Mouse (Mus musculus): ENCODE measurements around the gene Man2b2.

Man2b2 gene

DNA sequence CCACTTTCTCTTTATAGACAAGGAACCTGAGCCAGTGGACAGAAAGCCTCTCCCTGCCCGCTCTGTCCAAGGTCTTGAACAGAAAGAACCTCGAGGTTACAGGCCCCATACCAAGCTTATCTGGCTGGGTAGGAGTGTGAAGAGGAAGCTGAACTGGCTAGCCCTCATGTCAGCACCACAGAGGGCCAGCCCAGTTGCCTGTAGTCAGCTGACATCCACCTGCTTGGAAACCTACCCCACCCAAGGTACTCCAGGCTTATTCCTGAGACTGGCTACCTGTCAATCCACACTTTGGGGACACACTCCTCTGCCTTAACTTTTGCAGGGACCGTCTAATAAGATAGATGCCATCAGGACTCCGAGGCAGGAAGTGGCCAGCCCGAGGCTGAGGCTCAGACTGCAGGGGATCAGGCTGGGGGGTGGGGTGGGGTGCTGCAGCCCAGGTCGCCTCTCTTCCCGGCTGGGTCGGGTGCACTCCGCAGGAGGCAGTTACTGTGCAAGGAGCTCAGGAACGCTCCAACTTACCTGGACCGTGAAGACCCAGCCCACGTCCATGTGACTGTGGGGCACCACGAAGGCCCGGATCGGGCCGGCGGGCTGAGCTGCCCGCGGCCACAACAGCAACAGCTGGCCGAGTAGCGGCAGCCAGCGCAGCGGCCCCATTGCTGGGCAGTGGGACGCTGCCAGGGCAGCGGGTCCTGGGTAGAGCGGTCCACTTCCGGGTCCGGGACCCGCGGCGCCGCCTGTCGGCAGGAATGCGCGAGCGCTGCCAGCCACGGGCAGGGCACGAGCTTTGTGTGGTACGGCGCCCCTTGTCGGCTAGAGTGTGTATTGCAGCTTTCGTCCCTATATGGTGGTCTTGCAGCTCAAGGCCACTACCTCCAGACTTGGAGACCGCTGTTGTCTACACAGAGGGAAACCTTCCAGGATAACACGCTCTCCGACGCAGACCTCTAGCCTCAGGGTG lies at the start of gene Man2b2:
Gene Man2b2 (minus strand): TSS at position 741 of the 967 bp plus-strand sequence.
- peak; percentile 78 for DNase-seq (ENCODE audit: low spot score)

DNA sequence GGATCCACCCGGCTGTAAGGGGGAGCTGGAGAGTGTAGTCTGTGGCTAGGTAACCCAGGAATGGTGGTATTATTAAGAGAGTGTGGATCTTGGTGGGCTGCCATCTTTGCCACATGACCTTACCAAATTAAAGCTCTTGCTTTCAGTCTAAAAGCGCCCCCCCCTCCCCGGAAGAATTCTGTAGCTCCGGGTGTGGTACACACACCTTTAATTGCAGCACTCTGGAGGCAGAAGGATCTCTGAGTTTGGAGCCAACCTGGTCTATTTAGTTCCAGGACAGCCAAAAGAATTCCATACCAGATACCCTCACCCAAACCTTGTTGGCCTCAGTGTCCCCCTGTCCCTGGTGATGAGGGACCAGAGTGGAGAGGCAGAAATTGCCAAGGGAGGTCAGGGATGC lies 48.3 kb upstream of the Man2b2 start:
- no peak for DNase-seq (ENCODE audit: low spot score)

DNA sequence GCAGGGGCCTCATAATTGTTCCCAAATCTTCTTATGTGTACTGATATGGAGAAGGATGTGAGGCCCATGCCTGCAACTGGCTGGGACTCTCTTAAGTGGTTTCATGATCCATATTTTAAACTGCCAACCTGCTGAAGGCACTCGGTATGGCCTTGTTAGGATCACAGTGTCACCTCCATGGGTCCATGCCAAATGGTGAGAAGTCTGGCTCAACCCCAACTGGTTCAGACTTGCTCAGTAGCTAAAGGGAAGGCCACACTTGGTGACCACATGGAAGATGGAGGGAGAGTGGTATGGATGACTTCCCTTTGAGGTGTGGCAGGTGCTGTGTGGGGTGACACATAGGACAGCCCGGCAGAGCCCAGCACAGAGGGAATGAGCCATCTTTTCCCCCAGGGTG lies 47.2 kb upstream of the Man2b2 start:
- no peak for DNase-seq (ENCODE audit: low spot score)

DNA sequence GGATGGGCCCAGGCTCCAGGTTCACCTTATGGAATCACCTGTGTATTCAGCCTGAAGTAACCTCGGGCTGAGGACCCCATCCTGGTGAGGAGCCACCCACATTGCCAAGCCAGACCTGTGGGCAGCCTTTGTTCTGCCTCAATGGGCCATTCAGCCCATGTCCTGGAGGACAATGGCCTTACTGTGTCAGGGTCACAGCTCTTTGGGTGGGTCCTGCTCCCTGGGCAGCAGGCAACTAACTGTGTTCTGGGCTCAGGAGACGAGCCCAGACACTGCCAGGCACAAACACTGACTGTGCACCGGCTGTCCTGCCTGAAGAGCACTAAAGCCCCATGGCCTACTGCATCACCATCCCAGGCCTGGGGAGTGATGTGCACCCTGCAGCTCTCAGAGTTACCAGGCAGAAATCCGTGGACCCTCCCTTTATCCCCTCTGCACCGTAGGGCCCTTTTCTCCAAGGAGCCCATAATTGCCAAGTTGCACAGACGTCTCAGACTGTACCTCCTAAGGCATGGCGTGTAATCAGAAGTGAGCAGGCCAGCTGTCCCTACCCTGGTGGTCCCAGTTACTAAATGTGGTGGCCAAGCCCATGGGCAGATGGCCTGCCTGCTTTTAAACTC lies 46.4 kb upstream of the Man2b2 start:
- no peak for DNase-seq (ENCODE audit: low spot score)

DNA sequence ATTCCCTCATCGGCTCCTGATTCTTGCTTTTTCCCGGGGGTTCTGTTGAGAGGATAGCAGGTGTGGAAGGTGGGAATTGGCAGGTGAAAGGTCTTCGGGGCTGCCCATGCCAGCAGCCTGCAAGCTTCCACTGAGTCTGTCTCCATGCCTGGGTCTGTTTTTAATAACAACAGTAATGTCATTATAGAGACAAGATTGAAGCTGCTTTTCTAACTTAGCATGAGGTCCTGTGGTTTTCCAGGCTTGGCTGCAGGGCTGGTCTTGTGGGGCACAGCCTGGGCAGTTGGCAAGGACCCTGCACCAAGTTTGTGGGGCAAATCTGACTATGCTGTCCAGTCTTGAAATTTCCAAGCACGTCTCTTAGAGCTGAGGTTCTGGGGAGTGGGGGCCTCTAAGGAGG lies 45.5 kb upstream of the Man2b2 start:
- no peak for DNase-seq (ENCODE audit: low spot score)

DNA sequence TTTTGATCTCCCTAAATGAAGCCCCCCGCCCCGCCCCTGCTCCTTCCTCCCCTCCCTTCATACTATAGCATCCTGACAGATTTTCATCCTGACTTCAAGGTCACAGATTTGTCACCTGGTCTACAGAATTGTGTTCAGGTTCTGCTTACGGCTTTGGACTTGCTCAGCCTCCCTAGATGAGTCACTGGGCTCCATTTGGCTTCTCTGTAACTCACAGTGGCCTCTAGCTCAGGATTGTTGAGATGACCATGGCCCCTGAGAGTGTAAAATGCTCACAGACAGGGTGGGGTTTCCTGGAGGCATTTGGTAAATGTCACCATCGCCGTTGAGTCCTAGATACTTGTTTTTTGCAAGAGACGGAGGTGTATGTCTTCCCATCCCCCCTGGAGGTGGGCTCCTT lies 40.5 kb upstream of the Man2b2 start:
- DNase-seq (ENCODE audit: low spot score), result no peak

DNA sequence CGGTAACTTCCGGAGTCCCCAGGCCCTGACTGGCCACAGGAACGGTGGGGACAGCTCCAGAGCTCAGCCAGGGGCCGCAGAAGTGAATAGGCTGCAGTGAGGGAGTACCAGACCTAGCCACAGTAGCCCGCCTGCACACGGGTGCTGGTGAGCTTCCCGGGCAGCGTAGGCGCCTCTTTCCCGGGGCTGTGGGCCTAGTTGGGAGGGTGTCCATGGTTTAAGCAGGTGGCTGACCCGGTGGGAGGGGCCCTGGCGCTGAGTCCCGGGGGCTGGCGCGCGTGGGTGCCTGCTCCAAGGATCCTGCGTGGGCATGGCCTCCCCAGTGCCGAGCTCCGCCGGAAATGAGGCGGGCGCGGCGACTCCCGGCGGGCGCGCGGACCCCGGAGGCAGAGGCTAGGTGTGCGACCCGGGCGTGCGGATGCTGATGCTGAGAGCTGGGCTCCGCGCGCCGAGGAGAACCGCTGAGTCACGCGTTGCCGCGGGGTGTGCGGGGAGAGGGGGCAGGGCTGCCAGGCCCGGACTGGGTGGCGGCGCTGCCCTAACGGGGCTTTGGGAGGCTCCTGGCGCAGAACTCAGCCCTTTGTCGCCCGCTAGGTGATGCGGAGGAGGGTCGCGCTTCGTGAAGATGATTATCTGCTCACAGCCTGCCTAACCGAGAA lies 39.3 kb upstream of the Man2b2 start:
- DNase-seq (ENCODE audit: low spot score), result no peak

DNA sequence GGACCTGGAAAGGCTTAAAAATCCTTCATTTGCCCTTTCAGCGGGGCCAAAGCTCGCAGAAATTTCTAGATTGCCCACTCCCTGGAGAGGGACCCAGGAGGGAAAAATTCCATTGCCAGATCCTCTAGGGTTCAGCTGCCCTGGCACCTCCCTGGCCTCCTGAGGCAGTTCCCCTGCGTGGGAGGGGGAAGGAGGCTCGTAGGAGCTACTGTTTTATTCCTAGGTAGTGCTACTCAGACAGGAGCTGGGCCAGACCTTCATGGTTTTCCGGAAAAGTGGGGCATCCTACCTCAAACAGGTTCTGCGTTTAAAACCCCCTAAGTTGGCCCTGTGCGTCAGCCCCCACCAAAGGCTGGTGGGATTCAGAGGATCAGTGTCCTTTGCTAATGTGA lies 38.7 kb upstream of the Man2b2 start:
- no peak for DNase-seq (ENCODE audit: low spot score)

DNA sequence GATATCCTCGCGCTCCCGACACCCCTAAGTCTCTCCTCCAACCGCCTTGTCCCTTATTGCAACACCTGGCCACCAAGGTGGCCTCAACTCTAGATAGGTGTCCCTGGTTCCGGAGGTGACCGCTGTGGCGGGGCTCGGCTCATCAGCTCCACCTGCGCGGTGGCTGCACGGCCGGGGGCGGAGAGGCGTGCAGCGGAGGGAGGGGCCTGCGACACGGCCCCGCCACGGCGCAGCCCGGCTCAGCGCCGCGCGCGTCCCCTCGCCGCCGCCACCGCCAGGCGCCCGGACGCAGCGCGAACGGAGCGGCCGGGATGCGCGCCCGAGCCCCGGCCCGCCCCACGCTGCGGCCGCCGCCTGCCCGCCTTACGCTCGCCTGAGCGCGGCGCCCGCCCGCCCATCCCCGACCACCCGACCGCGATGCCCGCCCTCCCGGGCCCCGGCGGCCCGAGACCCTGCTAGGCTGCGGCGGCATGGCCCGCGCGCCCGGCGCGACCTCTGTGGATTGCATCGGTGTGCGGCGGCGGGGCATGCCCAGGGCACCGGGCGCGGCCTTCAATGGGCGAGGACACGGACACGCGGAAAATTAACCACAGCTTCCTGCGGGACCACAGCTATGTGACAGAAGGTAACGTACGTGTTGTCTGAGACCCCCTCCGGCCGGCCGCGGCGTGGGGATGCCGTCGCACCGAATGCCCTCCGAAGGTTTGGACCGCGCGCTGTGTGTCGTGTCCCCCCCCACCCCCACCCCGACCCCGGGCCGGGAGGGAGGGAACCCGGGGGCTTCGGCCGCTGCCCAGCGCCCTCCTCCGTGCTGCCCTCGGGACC lies 38.0 kb upstream of the Man2b2 start, which contains the start of gene Ppp2r2c:
Gene Ppp2r2c (plus strand): TSS at position 248 of the 825 bp plus-strand sequence.
- DNase-seq (ENCODE audit: low spot score), result no peak

DNA sequence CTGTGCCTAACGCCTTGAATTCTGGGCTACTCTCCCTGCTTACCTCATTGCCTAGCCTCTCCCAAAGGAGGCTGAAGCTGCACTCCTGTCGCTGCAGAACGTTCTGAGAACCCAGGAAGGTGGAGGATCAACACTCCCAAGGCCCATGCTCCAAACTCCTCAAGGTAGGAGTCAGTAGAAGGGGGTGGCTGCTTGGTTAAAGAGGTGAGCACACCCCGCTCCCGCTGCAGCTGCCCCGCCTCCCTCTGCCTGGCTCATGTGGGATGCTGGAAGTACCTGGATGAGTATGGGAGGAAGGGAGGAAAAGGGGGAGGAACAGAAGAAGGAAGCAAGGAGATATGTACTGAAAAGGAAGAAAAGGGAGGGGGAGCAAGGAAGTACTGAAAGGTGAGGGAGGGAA lies 37.1 kb upstream of the Man2b2 start:
- DNase-seq (ENCODE audit: low spot score), result no peak

DNA sequence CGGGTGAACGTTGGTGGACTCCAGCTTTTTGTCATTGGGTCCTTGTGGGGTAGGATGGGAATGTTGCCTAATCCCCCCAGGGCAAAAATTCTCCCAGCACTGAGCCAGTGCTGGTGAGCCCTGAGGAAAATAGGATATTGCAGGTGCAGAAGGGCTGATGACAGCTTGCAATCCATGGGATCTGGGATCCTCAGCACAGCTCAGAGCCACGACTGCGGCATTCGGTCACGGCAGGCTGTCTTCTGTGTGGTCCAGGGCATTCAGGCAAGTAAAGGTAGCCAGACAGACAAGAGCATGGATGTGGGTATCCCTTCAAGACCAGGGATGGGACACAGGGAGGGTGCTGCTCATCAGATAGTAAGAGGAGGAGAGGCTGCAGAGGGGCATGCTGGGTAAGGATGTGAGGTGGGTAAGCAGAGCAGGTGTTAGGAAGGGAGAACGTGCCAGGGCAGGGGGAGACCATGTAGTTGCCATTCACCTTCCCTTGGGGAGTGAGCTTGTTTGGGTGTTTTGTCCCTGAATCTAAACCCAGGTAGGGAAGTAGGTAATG lies 36.3 kb upstream of the Man2b2 start:
- DNase-seq (ENCODE audit: low spot score), result no peak

DNA sequence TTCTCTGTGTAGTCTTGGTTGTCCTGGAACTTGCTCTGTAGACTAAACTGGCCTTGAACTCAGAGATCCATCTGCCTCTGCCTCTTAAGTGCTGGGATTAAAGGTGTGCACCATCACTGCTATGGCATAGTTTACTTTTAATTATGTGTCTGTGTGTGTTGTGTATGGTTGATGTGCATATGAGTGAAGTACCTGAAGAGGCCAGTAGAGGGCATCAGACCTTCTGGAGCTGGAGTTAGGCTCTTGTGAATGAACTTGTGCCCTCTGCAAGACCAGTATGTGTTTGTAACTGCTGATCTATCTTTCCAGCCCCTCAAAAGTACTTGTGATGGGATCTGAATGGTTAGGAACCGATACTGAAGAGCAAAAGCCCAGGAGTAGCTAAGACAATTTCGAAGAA lies 30.6 kb upstream of the Man2b2 start:
- DNase-seq (ENCODE audit: low spot score), result no peak

DNA sequence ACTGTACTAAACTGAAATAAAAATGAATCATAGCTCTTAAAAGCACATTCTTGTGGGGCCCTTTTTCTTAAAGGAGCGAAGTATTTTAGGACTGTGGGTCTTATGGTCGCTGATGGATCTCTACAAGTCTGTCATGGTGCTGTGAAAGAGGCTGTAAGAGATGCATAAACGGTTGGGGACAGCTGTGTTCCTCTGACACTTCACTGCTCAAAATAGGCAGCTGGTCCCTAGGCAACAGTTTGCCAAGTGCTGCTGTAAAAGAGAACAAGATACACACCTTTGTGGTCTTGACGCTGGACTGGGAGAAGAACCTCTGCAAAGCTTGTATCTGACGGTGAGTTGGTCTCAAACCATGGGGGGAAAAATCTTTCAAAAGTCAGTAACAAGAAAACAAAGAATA lies 27.1 kb upstream of the Man2b2 start:
- DNase-seq (ENCODE audit: low spot score), result no peak

DNA sequence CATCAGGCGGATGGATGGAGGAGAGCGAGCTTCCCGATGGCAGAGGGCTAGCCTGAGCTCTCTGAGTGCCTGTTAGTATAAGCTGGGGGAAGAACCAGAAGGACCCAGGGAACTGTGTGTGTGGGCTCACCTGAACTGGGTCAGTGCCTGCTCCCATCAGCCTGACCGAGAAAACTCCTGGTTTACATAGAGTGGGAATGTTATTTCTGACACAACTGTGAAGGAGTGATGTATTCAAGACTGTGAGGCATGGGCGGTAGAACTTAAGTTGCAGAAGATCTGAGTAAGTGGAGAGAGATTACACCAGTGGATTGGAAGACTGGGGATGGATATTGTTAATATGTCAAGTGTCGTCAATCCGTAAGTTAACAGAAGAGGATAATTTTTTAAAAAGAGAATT lies 26.1 kb upstream of the Man2b2 start:
- no peak for DNase-seq (ENCODE audit: low spot score)

DNA sequence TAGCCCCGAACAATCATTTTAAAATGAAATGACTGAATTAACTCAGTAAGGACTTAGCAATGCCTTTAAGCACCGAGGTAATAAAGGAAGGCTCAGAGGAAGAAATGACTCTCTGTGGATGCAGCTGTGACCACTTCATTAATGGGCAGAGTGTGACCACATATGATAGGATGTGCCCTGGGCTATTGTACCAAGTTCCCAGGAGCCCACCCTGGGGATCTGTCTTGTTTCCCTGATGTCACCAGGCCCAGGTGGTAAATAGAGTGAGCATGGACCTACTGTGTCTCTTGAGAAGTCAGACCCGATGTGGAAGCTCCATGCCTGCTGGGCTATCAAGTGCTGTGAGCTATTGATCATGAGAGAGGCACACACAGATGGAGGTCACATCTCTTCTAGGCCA lies 24.7 kb upstream of the Man2b2 start:
- DNase-seq (ENCODE audit: low spot score), result no peak

DNA sequence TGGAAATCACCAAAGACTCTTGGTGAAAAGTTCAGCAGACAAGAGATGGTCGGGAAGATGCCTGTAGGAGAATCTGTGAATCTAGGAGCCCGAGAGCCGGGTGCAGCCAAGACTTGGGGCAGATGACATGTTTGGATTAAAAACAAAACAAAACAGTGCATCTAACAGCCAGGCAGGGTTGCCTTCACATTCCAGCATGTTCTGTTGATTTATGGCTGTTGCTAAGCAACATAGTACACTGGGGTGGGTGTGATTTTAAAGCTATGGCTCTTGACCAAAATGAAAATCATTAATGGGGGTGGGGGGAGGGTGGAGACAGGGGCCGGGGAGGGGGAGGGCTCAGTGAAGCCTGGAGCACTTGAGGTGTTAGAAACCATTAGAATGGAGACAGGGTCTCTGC lies 21.1 kb upstream of the Man2b2 start:
- no peak for DNase-seq (ENCODE audit: low spot score)

DNA sequence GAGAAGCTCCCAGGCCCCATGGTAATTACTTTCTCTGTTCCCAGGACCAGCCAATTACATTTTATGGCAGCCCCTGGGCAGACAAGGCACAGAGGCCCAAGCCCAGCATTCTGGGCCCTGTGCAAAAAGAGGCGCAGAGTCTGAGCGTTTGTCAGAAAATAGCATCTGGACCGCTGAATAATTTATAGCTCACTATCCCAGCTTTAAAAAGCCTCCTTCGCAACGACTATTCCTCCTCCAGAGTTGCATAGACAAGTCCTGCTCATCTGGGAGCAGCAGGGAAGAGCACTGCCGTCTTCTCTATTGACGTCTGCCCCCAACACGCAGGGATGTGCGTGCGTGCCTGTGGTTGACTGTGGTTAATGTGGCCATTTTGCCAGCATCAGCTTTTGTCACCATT lies 14.0 kb upstream of the Man2b2 start:
- DNase-seq (ENCODE audit: low spot score), result no peak

DNA sequence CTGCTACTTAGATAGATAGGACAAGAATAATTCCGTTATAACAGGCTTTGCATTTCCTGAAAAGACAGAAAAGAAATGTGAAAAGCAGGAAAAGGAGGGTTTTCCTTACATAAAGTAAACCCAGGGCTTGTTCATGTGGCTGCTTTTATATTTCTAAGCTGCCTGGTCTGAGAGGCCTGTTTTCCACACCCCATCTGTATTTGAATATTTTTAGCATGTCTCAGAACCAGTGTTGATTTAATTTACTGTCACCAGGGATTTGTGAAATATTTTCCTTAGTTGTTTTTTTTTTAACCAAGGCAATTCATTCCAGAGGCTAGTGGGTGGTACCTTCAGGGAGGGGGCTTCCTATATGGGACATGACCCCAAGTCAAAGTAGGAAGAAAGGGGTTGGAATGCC lies 11.2 kb upstream of the Man2b2 start:
- no peak for DNase-seq (ENCODE audit: low spot score)

DNA sequence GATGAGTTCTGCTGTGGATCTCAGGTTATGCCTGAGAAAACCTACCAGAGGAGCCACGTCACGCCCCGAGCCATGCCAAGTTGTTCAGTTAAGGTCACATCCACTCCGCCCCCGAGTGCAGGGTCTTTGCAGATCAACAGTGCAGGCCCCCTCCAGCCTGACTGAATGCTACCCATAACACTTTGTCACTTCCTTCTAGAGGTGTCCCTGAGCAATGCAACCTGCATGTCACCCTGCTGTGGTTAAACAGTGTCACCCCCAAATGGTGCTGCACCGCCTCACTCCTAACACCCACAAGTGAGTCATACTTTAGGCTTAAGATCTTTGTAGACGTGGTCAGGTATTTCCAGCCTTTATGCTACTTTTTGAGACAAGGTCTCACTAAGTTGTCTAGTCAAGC lies 9.6 kb upstream of the Man2b2 start:
- DNase-seq (ENCODE audit: low spot score), result no peak

DNA sequence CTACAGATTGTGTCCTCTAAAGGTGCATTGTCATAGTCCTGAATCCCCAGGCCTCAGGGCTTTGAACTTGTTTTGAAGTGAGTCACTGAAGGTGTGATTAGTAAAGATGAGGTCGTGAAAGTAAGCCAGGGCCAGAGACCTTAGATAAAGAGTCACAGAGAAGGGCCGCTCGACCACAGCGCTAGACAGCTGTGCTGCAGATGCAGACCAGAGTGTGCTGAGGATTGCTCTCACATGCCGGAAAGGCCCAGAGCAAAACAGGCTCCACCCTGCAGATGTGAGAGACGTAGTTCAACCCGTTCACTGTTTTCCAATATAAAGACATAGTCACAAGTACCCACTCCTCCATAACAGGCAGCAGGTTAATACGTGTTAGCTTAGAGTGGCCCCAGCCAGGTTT lies 9.1 kb upstream of the Man2b2 start:
- no peak for DNase-seq (ENCODE audit: low spot score)

DNA sequence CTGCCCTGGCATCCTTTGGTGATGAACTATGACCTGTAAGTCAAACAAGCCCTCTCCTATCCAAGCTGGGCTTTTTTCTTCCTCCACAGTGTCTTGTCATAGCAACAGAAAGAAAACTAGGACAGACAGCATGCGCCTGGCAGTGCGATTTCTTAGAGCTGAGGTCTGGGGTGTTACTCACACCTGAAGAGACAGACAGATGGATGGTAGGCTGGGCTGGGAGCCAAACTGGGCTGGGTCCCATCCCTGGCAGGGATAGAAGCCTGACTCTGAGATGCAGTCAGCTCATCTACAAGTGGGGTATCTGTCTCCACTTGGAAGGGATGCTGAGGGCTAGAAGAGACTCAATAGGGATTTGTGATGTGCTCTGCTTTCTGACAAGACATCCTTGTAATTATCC lies 8.6 kb upstream of the Man2b2 start:
- DNase-seq (ENCODE audit: low spot score), result no peak

DNA sequence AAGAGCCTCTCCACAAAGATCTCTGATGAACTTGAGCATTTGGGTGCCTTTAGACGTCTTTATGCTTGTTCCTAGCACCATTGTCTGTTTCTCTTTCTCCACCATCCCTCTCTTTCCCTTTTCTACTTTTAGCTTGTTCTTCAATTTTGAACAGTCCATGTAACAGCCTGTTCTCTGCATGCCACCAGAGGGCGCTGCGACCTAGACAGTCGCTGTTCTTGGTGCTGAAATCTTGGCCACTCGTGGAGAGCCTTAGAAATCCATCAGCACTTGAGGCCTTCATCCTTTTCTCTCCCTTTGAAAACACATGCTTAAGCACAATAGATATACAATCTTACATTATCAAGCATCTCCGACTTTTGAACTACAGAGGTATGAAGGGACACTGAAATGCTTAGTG lies 5.5 kb upstream of the Man2b2 start:
- DNase-seq (ENCODE audit: low spot score), result no peak
